Mouse (Mus musculus): ENCODE results near the gene Cdh4. TPM values are rescaled to one million over a fixed set of nuclear protein-coding genes. Genes with fewer than 3 reads are reported as not detected.
A peak's percentile ranks its signal among the peaks of the same experiment; 100 is the strongest.

Gene Cdh4
- total RNA-seq, 2 experiments from 2014 or later = 5.2 to 11.7 TPM

DNA sequence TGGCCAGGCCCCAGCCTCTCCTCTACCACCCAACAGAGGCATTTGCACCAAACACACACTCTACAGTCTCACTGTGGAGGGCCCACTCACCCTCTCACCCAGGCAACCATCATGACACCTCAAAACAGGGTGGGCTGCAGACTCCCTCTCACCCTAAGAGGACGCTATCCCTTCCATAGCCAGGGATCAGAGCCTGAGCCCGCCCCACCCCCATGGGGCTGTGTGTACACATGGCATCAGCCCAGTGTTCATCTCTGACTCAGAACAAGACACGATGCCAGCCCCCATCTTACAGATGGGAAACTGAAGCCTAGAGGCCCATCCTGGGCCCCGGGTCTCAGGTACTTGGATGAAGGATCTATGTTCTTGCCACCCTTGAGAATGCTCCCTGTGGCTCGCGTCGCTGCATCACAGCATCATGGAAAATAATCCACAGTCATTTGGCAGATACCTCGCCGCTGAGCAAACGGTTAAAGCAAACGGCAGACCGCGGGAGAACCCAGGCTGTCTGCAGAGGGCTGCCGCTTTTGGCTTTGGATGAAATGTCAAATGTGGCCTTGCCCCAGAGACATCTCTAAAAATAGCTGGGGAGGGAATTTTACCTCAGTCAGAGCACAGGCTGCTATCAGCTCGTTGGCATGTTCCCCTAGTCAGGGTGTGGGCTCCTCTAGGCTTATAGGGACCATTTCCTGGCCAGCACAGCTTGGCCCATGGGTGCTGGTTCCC lies 198.5 kb downstream of the Cdh4 start:
- peak; percentile 77 for DNase-seq
- TF ChIP-seq CTCF (IDR thresholded peaks at IDR 0.05) = no peak
- Histone ChIP-seq H3K27ac (peak overlapping the region; percentile 90), H3K4me3 (peak overlapping the region; percentile 55)
- intact Hi-C loops (cut with DNase I) = no loop called here

DNA sequence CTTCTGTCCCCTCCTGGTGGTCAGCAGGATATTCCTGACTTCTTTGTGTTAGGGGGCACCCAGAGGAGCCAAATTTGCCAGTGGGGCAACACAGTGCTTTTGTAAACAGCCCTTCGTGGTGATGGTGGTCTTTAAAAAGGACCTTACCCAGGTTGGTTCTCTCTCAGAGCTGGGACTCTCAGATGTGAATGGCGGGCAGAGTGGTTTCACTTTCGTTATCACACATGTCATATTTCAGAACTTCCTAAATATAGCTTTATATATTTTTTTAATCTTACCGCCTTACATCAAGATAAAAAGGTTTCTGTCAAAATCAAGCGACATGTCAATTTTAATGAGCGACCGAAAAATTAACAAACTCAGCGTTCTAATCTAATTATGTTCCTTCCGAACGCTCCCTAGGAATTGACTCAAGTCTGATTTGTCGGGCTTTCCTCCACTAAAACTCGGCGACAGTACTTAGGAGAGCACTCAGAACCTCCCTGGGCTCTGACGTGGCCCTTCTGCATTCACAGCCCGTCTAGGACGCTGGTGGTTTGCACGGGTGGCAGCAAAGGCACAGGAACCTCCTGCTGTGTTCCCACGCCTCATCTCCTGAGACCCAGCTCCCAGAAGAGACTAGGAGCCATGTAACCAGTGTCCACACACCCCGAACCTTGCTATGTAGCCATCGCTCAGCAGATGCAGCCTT lies 206.5 kb downstream of the Cdh4 start:
- intact Hi-C loops (cut with DNase I) = no loop called here
- DNase-seq = no peak

DNA sequence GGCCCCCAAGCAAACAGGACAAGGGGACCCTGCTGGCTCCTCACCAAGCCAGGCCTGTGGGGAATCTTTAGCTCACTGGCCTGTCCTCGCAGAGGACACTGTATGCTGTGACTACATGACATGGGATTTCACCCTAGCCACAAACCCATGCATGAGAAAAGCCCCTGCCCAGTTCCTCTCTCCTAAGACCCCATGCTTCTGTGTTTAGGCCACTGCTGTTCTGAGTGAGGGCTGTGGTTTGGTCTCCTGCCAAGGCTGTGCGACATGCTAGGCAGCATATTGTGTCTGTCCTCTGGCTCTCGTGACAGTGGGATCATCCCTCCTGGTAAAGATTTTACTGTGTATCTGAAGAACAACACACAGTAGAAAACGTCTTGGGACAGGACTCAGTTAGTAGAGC lies 207.1 kb downstream of the Cdh4 start:
- Histone ChIP-seq H3K4me3 (no peak overlapping the region), H3K27ac (no peak overlapping the region)
- no peak for TF ChIP-seq CTCF (IDR thresholded peaks at IDR 0.05)
- intact Hi-C loops (cut with DNase I) = no loop called here
- no peak for DNase-seq

More for the DNA sequence above, 206.5 kb downstream of the Cdh4 start:
- peak overlapping the region; percentile 62 for H3K4me3 ChIP-seq
- TF ChIP-seq CTCF (IDR thresholded peaks at IDR 0.05) = no peak
- H3K27ac ChIP-seq = peak overlapping the region; percentile 40

DNA sequence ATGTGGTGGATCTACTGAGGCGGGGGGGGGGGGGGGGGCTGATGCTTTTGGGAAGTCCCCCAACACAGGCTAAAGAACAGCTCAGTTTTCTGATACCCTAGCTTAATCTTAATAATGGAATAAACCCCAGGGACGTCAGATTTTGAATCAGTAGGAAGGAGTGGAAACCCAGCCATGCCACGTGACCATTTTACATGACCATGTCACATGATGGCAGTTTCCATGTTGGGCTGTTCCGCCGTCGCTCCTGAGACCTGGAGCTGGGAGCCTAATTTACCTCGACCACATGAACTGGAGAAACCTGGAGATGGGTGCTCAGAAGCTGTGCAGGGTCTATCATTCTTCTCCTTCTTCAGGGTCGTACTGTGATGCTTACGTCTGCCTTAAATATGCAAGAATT lies 207.9 kb downstream of the Cdh4 start:
- H3K27ac ChIP-seq = no peak overlapping the region
- no peak for TF ChIP-seq CTCF (IDR thresholded peaks at IDR 0.05)
- intact Hi-C loops (cut with DNase I) = no loop called here
- H3K4me3 ChIP-seq = no peak overlapping the region
- no peak for DNase-seq

DNA sequence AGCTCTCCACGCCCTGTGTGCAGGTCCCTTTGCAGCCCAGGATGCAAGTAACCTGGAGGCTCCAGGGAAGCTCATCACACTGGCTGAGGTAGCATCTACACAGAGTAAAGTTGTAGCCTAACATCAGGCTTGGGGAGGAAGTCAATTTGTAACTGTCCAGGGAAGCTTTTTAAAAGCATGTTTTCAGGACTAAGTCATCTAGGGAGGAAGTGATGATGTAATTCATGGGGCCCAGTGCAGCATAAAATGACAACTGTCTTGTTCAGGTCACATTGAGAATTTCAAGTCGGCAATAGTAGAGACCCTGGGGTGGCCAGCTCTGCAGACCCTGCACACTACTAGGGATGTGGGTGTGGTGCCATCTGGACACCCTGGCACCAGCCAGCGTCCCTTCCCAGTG lies 213.3 kb downstream of the Cdh4 start:
- no peak for DNase-seq
- Histone ChIP-seq H3K27ac (no peak overlapping the region), H3K4me3 (no peak overlapping the region)
- intact Hi-C loops (cut with DNase I) = no loop called here
- TF ChIP-seq CTCF (IDR thresholded peaks at IDR 0.05) = no peak

DNA sequence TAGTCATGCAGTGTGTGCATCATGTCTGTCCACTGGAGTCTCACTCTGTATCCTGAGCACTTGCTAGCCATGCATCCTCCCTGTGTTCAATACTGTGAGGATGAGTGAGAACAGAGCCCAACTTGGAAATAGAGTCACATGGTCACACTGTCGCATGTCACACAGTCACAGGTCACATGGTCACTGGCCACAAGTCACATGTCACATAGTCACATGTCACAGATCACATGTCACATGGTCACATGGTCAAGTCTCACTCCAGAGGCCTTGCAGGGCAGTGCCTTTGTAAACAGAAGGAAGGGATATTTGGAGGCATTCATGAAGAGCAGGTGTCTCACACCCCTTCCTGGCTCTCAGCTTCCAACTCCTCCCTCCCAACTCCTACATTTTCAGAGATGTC lies 217.0 kb downstream of the Cdh4 start:
- H3K4me3 ChIP-seq = no peak overlapping the region

DNA sequence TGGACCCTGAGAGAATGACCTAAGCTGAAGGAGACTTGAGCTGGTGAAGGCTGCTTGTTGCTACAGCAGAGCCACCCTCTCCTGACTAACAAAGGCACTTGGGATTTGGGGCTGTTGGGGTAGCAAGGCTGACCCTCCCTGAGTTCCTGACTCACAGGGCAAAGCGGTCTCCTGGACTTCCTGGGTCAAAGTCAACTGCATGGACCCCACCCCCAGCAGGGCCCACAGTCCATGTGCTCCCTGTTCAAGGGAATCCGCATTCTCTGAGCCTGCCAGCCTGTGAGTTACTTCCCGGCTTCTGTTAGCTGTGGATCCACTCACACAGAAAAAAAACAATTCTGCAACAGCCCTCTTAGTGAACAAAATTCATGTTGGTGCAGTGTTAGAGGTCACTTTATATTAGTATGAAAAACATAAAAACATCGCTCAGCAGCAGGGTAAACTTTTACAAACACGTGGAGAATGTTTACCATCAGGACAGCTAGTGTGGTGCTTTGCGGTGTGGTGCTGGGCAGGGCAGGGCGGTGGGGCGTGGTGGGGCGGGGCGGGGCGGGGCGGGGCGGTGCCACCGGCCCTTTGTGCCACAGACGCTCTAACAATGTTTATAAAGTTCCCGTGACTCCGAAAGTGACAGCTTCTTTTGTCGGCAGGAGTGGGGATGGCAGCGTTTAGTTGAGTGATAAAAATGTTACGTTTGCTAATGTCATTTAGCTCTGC lies 219.9 kb downstream of the Cdh4 start:
- Histone ChIP-seq H3K27ac (no peak overlapping the region), H3K4me3 (peak overlapping the region; percentile 62)
- intact Hi-C loops (cut with DNase I) = loop anchor here (5.0 kb wide), 2 partner anchors 35 to 85 kb away; no protein-coding TSS in a partner anchor
- no peak for DNase-seq
- TF ChIP-seq CTCF (IDR thresholded peaks at IDR 0.05) = no peak

More for the DNA sequence above, 217.0 kb downstream of the Cdh4 start:
- TF ChIP-seq CTCF (IDR thresholded peaks at IDR 0.05) = no peak
- intact Hi-C loops (cut with DNase I) = no loop called here
- no peak overlapping the region for H3K27ac ChIP-seq
- DNase-seq = no peak

DNA sequence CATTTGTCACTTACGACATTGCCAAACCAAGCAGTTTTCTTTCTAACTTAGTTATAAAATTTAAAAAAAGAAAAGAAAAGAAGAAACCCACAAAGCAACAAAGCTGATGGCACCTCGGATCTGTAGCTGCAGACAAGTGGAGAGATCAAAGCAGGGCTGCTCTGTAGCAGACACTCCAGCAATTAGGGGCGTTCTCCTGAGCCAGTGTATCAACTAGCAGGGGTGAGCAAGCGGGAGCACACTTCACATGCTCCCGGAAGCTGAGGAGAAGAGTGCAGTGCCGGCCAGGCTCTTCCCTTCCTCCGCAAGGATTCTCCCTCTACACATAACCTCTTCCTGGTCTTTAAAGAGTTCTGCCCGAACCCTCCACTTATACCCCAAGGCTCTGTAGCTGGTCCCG lies 220.5 kb downstream of the Cdh4 start:
- no peak for DNase-seq
- peak overlapping the region; percentile 62 for H3K4me3 ChIP-seq
- TF ChIP-seq CTCF (IDR thresholded peaks at IDR 0.05) = no peak
- intact Hi-C loops (cut with DNase I) = loop anchor here (5.0 kb wide), 2 partner anchors 35 to 85 kb away; no protein-coding TSS in a partner anchor
- H3K27ac ChIP-seq = no peak overlapping the region

DNA sequence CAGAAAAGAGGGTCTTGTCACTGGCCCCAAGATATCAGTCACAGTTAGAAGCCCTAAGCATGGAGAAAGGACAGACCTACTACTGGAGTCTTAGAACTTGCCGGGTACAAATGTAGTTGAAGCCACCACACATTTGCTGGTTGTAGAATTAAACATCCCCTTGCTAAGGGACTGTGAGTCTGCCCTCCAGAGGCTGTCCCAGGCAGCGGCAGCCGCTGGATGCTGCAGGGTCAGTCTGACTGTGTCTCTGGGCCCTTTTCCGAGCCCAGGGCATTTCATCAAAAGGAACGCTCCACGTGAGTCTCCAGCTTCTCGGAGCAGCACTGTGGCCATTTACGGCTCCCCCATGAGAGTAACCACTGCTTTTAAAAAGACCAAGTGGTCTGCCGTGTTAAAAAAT lies 221.4 kb downstream of the Cdh4 start:
- Histone ChIP-seq H3K4me3 (no peak overlapping the region), H3K27ac (no peak overlapping the region)
- TF ChIP-seq CTCF (IDR thresholded peaks at IDR 0.05) = peak; percentile 61
- intact Hi-C loops (cut with DNase I) = loop anchor here (5.0 kb wide), 2 partner anchors 36 to 86 kb away; no protein-coding TSS in a partner anchor
- DNase-seq = peak; percentile 50

DNA sequence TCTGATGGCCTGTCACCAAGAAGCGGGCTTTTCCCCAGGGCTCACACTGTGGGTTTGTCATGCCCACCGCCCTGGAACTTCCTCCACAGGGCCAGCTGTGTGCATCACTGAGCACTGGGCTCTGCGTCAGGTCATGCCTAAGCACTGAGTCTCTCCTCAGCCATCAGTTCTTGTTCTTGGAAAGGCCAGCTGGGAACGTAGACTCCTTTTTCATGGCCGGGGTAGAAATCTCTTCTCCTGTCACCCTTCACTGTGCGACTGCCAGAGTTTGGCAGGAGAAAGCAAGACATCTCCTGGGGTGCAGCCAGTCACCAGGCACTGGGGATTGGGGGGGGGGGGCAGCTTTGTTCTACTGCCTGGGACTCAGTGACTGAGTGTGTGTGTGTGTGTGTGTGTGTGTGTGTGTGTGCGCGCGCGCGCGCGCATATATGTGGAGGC lies 222.0 kb downstream of the Cdh4 start:
- Histone ChIP-seq H3K4me3 (no peak overlapping the region), H3K27ac (no peak overlapping the region)
- TF ChIP-seq CTCF (IDR thresholded peaks at IDR 0.05) = no peak
- DNase-seq = no peak
- intact Hi-C loops (cut with DNase I) = loop anchor here (5.0 kb wide), 2 partner anchors 37 to 87 kb away; no protein-coding TSS in a partner anchor

DNA sequence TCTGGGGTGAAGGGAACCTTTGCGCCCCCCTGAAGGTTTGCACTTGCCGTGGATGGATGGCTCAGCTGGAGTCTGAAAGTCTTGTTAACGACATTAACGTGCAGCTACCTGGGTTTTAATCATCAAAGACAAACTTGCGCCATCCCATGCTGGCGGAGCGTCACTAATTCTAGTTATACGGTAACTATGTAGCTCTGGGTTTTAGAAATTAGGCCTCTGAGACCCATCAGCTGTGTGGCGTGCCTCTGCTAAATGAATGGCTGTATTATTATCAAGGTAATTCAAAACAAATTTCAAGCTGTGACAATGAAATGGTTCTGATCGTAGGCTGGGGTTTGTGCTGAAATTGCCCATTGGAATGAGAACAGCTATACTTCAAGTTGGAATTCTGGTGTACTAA lies 228.5 kb downstream of the Cdh4 start:
- no peak for TF ChIP-seq CTCF (IDR thresholded peaks at IDR 0.05)
- Histone ChIP-seq H3K27ac (no peak overlapping the region), H3K4me3 (no peak overlapping the region)
- no peak for DNase-seq
- intact Hi-C loops (cut with DNase I) = no loop called here

DNA sequence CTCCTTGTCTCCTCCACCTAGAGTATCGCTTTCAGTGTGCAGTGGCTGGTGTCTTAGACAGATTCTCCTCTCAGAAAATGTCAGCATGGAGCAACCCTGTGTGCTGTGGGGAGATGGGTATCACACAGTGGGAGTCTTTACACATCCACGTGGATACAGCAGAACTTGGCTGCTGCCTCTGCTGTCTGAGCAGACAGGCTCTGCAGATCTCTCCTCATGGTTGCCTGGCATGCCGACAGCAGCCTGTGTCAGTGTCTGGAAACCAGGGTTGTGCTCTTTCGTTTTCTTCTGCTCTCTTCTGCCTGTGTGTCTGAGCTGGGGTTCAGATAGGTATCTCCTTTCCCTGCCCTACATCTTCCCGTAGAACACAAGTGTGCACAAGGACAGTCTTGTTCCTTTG lies 237.6 kb downstream of the Cdh4 start:
- intact Hi-C loops (cut with DNase I) = loop anchor here (2.0 to 5.0 kb wide), 2 partner anchors 47 to 195 kb away; no protein-coding TSS in a partner anchor
- no peak for TF ChIP-seq CTCF (IDR thresholded peaks at IDR 0.05)
- no peak for DNase-seq
- no peak overlapping the region for H3K4me3 ChIP-seq
- H3K27ac ChIP-seq = no peak overlapping the region

DNA sequence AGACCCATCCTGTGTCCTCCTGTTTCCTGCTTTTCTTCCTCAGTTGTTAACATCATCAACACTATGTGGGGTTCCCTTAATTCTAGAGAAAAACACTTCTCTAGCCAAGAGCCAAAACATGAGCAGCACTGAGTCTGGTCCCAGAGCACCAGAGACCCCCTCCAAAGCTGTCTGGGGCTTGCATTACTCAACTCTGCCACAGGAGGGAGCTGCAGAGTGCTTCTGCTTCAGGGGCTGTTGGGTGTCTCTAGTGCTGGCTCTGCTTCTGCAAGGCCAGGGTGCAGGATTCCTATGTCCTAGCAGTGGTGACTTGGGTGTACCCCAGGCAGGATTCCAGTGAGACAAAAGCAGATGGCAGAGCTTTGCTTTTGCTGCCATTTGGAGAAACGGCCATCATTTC lies 239.2 kb downstream of the Cdh4 start:
- Histone ChIP-seq H3K4me3 (no peak overlapping the region), H3K27ac (no peak overlapping the region)
- intact Hi-C loops (cut with DNase I) = loop anchor here (2.0 to 5.0 kb wide), 2 partner anchors 46 to 193 kb away; no protein-coding TSS in a partner anchor
- TF ChIP-seq CTCF (IDR thresholded peaks at IDR 0.05) = peak; percentile 88
- DNase-seq = peak; percentile 40
